Mouse (Mus musculus): ENCODE measurements around the gene S100a13. TPM values are rescaled to one million over a fixed set of nuclear protein-coding genes. Genes with fewer than 3 reads are reported as not detected.
A peak's percentile ranks its signal among the peaks of the same experiment; 100 is the strongest.

The S100a13 gene
- polyA plus RNA-seq, 1 experiment from 2014 or later = 35.5 TPM

DNA sequence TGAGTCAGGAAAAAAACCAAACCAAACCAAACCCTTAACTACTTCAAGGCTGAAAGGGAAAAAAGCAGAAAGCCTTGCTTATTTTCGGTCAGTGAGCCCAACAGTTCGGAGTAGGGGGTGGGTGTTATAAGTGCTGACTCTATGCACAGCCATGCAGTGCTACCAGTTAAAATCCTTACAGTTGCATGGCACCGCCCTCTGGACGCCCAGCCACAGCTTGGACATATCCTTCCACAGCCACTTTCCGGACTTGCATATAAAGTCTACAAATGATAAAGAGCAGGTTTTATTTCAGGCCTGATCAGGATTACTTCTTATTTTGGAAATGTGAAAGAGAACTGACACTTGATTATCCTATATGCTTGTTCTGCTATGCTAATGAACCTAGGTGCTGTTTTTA is 9.0 kb upstream of the S100a13 start:
- no peak for TF ChIP-seq CTCF (IDR thresholded peaks at IDR 0.05; ENCODE audit: low read depth)
- no peak for TF ChIP-seq EP300 (IDR thresholded peaks at IDR 0.05; ENCODE audit: low read depth)
- ATAC-seq = no peak
- 91% methylated on average over 5 of the region's 5 CpGs for WGBS (ENCODE audit: insufficient replicate concordance)
- Histone ChIP-seq H3K27ac (ENCODE audit: low read depth) (no peak overlapping the region), H3K27me3 (ENCODE audit: insufficient read depth, low read length) (no peaks in the 10 kb centered on the region), H3K4me2 (ENCODE audit: low read depth, low read length) (no peak overlapping the region), H3K4me3 (ENCODE audit: low read depth, low read length) (no peak overlapping the region), H3K4me1 (ENCODE audit: insufficient read depth) (peaks cover 8% of the 10 kb centered on the region), H3K9me3 (ENCODE audit: low read length) (no peaks in the 10 kb centered on the region), H3K9ac (replicated peaks) (no peak overlapping the region), H3K36me3 (replicated peaks; ENCODE audit: insufficient read depth, low read length) (peaks cover 67% of the 10 kb centered on the region)
- DNase-seq = no peak

DNA sequence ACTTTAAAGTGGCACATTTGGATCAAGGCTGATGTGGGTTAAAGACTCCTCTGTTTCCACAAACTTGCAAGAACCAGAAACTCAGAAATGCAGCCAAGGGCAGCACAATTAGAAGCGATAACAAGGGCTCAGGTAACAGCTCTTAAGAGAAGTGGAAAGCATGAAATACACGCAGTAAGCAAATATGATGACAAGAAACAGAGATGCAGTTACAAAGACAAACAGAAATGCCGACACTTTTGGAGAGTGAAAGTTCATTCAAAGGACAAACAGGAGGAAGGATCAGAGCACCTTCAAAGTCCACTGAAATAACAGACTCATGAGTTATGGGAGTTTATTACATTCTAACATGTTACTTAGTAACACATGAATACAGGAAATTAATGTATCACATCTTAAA is 7.9 kb upstream of the S100a13 start:
- no peaks in the 10 kb centered on the region for H3K27me3 ChIP-seq (ENCODE audit: insufficient read depth, low read length)
- no peak for ATAC-seq
- H3K4me1 ChIP-seq (ENCODE audit: insufficient read depth) = peaks cover 8% of the 10 kb centered on the region
- no peaks in the 10 kb centered on the region for H3K9me3 ChIP-seq (ENCODE audit: low read length)
- WGBS (ENCODE audit: insufficient replicate concordance) = 78% methylated on average over 3 of the region's 3 CpGs
- no peak overlapping the region for H3K4me2 ChIP-seq (ENCODE audit: low read depth, low read length)
- H3K27ac ChIP-seq (ENCODE audit: low read depth) = no peak overlapping the region
- DNase-seq = no peak
- no peak overlapping the region for H3K9ac ChIP-seq (replicated peaks)
- no peak for TF ChIP-seq EP300 (IDR thresholded peaks at IDR 0.05; ENCODE audit: low read depth)
- TF ChIP-seq CTCF (IDR thresholded peaks at IDR 0.05; ENCODE audit: low read depth) = no peak
- H3K4me3 ChIP-seq (ENCODE audit: low read depth, low read length) = no peak overlapping the region
- H3K36me3 ChIP-seq (replicated peaks; ENCODE audit: insufficient read depth, low read length) = peaks cover 63% of the 10 kb centered on the region

DNA sequence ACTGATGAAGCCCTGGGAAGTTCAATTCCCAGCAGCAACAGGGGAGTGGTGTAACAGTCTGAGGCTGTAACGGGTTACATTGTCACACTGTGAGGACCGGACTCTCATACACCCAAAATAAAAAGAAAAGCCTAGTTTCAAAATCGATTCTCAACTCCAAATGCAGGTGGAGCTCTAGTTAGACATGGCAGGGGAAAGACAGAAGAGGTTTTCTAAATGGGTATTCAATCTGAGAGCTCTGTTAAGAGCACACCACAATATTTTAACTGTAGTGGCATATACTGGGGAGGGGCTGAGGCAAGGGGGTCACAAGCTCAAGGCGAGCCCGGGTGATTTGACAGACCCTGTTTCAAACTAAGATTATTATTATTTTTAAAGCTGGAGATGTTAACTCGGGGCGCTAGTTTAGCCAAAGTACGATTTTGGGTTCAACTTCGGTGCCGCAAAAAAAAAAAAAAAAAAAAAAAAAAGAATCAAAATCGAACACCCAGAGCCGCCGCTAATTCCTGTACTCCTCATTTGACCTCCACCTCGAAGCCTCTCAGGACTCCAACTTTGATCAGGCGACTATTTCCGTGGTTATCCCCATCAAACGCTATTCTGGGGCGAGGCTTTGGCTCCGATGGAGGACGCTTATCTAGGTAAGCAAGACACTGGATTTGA is 5.8 kb upstream of the S100a13 start:
- Histone ChIP-seq H3K27ac (ENCODE audit: low read depth) (peak overlapping the region; percentile 99), H3K27me3 (ENCODE audit: insufficient read depth, low read length) (no peaks in the 10 kb centered on the region), H3K9ac (replicated peaks) (peak overlapping the region; percentile 99), H3K4me1 (ENCODE audit: insufficient read depth) (peaks cover 9% of the 10 kb centered on the region), H3K9me3 (ENCODE audit: low read length) (no peaks in the 10 kb centered on the region), H3K4me2 (ENCODE audit: low read depth, low read length) (peak overlapping the region; percentile 79), H3K4me3 (ENCODE audit: low read depth, low read length) (peak overlapping the region; percentile 96), H3K36me3 (replicated peaks; ENCODE audit: insufficient read depth, low read length) (peaks cover 45% of the 10 kb centered on the region)
- no peak for TF ChIP-seq EP300 (IDR thresholded peaks at IDR 0.05; ENCODE audit: low read depth)
- TF ChIP-seq CTCF (IDR thresholded peaks at IDR 0.05; ENCODE audit: low read depth) = no peak; the same call in 1 of the 2 replicates
- ATAC-seq = no peak
- no peak for DNase-seq
- 1% methylated on average over 20 of the region's 20 CpGs for WGBS (ENCODE audit: insufficient replicate concordance)

DNA sequence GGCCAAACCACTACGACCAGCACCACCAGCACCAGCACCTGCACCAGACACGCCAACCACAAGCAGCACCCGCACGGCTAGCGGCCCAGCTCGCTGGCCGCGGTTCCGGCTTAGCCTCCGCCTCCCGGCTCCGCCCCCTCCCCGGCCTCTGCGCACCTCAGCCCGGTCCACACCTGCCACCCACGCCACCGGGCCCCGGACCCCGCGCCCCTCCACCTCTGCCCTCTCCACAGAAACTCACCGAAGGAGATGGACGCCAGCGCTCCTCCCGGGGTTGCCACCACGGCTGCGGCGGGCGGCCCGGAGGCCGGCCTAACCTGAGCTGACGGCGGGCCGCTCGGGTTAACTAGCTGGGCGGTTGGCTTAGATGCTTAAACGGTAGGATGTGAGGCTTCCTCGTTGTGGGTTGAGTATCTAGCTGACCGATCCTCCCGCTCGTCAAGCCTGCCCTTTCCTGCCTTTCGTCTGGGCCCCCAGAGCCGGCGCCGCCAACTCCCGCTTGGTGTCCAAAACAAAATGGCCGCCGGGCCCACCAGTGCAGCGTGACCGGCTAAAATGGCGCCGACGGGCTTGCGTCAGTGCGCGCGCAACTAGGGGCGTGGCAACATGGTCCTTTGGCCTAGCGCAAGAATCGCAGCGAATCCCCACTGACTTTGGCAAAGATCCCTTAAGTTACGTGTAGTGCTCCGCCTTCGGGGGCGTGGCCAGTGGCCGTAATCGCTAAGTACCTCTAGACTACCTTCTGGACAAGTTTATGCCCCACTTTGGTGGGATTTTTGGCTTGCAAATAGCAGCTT is 5.1 kb upstream of the S100a13 start, which contains the start of gene Chtop:
Gene Chtop, minus strand, starts transcription at position 549 of the 797 bp plus-strand sequence.
- TF ChIP-seq EP300 (IDR thresholded peaks at IDR 0.05; ENCODE audit: low read depth) (peak; percentile 63), CTCF (IDR thresholded peaks at IDR 0.05; ENCODE audit: low read depth) (0 out of 2 replicates have a peak, but pooled peaks have one; percentile 4)
- DNase-seq (peak; percentile 100), ATAC-seq (peak; percentile 94)
- no peaks in the 10 kb centered on the region for H3K27me3 ChIP-seq (ENCODE audit: insufficient read depth, low read length)
- peak within 1 kb of the TSS; percentile 79 for H3K4me2 ChIP-seq (ENCODE audit: low read depth, low read length)
- peaks cover 38% of the 10 kb centered on the region for H3K36me3 ChIP-seq (replicated peaks; ENCODE audit: insufficient read depth, low read length)
- H3K4me1 ChIP-seq (ENCODE audit: insufficient read depth) = peaks cover 16% of the 10 kb centered on the region
- peak within 1 kb of the TSS; percentile 99 for H3K9ac ChIP-seq (replicated peaks)
- H3K9me3 ChIP-seq (ENCODE audit: low read length) = no peaks in the 10 kb centered on the region
- peak within 1 kb of the TSS; percentile 96 for H3K4me3 ChIP-seq (ENCODE audit: low read depth, low read length)
- WGBS (ENCODE audit: insufficient replicate concordance) = 1% methylated on average over 60 of the region's 66 CpGs
- H3K27ac ChIP-seq (ENCODE audit: low read depth) = peak within 1 kb of the TSS; percentile 99

DNA sequence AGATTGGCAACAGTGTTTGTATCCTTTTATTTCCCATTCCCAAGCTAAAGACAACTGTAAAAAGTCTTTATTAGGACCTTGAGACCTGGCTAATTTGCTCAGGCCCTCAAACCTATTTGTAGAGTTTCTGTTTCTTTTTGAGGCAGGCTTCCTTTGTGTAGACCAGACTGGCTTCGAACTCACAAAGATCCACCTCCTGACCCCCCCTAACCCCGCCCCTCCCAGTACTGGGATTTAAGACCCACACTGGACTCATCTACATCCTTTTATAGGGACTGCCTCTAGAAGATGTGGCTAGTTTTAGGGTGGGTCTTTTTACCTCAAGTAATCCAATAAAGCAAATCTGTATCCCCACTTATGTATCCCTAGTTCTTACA is 4.5 kb upstream of the S100a13 start:
- Histone ChIP-seq H3K27ac (ENCODE audit: low read depth) (peak overlapping the region; percentile 99; the same call in 1 of the 2 replicates), H3K4me1 (ENCODE audit: insufficient read depth) (peaks cover 21% of the 10 kb centered on the region), H3K9ac (replicated peaks) (peak overlapping the region; percentile 17; the same call in 1 of the 2 replicates), H3K4me3 (ENCODE audit: low read depth, low read length) (peak overlapping the region; percentile 96), H3K9me3 (ENCODE audit: low read length) (no peaks in the 10 kb centered on the region), H3K36me3 (replicated peaks; ENCODE audit: insufficient read depth, low read length) (peaks cover 32% of the 10 kb centered on the region), H3K4me2 (ENCODE audit: low read depth, low read length) (peak overlapping the region; percentile 67), H3K27me3 (ENCODE audit: insufficient read depth, low read length) (no peaks in the 10 kb centered on the region)
- DNase-seq = peak; percentile 38
- WGBS (ENCODE audit: insufficient replicate concordance) = 11% methylated on average over 2 of the region's 2 CpGs
- TF ChIP-seq CTCF (IDR thresholded peaks at IDR 0.05; ENCODE audit: low read depth) = no peak
- TF ChIP-seq EP300 (IDR thresholded peaks at IDR 0.05; ENCODE audit: low read depth) = no peak
- ATAC-seq = no peak

DNA sequence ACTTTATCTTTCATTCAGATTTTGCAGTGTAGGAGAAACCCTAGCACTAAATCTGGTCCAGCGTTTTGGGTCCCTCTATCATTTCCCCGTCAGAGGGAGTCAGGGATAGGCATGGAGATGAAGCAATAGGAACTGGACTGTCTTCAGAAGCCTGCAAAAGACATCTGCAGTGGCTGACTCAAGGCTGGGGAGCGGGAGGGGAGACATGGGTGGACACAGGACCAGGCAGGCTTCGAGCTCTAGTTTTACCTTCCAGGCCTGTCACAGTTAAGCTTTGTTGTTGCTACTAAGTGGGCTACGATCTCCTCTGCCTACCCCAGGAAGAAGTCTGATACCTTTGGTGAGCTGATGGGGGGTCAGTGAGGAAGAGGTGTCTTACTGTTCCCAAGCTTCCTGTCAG is 2.0 kb upstream of the S100a13 start:
- peaks cover 32% of the 10 kb centered on the region for H3K4me1 ChIP-seq (ENCODE audit: insufficient read depth)
- no peak for DNase-seq
- H3K9me3 ChIP-seq (ENCODE audit: low read length) = no peaks in the 10 kb centered on the region
- no peak overlapping the region for H3K27ac ChIP-seq (ENCODE audit: low read depth)
- H3K36me3 ChIP-seq (replicated peaks; ENCODE audit: insufficient read depth, low read length) = peaks cover 12% of the 10 kb centered on the region; the same call in 1 of the 2 replicates
- no peak for TF ChIP-seq EP300 (IDR thresholded peaks at IDR 0.05; ENCODE audit: low read depth)
- TF ChIP-seq CTCF (IDR thresholded peaks at IDR 0.05; ENCODE audit: low read depth) = no peak
- no peak overlapping the region for H3K9ac ChIP-seq (replicated peaks)
- WGBS (ENCODE audit: insufficient replicate concordance) = 74% methylated on average over 5 of the region's 5 CpGs
- H3K27me3 ChIP-seq (ENCODE audit: insufficient read depth, low read length) = no peaks in the 10 kb centered on the region
- no peak for ATAC-seq
- H3K4me3 ChIP-seq (ENCODE audit: low read depth, low read length) = no peak overlapping the region
- no peak overlapping the region for H3K4me2 ChIP-seq (ENCODE audit: low read depth, low read length)

Data from liver, postnatal 0 days (tissue).